Mouse (Mus musculus): ENCODE data around the gene Pcdh15. TPM values are rescaled to one million over a fixed set of nuclear protein-coding genes. Genes with fewer than 3 reads are reported as not detected.

Gene Pcdh15
- total RNA-seq, 2 experiments from 2014 or later = not detected

DNA sequence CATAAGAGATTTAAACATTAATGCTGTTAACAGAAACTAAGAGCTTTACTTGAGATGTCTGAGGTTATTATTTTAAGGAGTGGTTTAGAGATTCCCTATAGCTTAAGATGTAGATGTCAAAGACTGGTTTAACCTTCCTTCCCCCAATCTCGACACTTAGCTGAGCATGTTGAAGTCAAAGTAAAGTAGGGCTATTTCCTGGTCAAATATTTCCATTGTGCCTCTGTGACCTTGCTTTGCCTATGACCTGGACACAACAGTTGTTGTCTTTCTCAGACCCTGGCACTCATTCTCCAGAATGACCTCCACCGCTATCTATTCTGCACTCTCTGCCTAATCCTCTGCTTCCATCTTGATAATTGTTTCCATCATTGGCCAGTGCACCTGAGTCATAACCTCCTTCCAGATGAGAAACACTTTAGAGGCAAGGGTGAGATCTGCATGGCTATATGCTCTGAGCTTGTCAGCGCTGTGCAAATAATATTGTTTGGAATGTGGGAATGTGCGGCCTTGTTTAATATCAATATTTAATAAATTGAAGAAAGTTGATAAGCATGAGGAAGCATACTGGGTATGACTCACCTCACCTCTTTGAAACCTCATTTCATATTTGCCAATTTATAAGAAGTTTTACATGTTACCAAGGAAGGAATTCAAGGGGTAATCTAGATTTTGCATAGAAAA is 833.0 kb downstream of the Pcdh15 start:
- no peak for ATAC-seq (ENCODE audit: poor library complexity, severe bottlenecking)

DNA sequence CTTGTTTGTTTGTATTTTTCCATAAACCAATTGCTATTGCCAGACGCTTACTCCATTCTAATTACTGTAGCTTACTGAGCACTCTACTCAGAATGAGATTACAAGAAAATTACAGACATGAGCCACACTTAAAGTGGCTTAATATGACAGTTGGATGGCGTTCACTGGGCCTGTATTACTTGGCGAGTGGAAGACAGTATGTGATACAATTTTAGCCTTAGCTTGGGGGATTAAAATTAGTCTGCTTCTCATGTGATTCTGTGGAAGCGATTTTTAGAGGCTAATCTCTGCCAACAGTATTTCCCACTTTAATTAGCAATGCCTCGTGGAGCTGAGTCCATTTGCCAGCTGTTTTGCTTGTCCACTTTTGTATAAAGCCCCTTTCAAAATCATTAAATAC is 837.0 kb downstream of the Pcdh15 start:
- no peak for ATAC-seq (ENCODE audit: poor library complexity, severe bottlenecking)

DNA sequence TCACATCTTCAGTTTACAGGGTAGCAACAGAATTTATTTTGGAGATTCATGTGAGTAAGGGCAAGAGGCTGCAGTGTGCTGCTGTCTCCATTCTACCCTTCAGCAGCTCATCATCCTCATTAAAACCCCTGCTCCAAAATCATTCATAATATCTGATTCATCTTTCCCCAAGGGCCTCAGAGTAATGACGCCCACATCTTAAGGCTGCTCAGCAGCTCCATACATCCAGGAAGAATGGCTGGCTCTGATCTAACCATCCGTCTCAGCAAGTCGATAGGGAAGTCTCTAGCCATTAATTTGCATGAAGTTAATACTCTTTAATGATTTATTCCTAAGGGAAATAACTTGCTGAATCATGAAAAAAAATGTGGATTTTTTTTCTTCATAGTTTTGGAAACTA is 839.8 kb downstream of the Pcdh15 start:
- ATAC-seq (ENCODE audit: poor library complexity, severe bottlenecking) = no peak

DNA sequence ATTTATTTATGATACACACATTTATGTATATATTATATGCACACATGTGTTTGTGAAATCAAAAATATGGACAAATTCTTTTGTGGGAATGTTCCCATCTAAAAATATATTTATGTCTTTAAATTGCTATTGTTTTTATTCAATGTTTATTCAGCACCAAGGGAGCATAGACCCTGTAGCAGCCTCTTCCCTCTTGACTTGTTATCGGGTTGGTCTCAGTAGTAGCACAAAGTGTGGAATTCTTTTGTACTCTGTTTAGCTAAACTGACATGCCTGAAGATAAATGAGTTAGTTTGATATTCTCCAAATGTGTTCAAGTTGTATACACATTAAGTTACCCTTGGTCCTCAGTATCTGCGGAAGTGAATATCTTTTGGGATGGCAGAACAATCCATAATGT is 848.7 kb downstream of the Pcdh15 start:
- ATAC-seq (ENCODE audit: poor library complexity, severe bottlenecking) = no peak

DNA sequence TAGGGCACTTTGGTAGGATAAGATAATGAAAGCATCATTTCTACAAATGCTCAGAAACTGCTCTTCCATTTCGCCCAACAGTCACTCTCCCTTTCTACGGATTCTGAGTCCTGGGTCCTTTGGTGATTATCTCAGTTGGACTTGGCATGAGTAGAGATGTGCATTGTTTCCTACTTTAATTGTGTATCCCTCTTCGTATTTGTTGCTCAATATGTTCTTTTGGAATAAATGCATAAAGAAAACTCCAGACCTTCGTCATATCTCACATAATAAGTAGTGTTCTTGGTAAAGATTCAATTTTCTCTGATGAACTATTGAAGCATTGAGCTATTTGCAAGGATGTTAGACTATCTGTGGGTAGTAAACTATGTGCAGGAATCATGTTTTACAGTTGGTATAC is 854.2 kb downstream of the Pcdh15 start:
- no peak for ATAC-seq (ENCODE audit: poor library complexity, severe bottlenecking)

DNA sequence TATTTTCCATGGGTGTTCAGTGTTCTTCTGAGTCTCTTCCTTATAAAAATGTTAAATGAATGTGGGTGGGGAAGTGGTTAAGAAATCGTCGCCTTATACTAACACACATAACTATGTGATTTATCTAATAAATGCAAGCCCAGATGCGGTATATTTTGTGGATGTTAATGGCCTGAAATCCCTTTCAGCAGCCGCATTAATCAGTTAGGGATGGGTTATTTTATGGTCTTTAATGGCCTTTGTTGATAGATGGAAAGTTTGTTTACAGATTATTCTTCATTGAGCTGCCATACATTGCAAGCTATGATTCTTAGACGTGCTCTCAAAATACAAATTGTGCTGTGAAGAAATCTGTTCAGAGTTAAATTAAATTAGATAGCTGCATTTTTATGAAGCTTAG is 884.9 kb downstream of the Pcdh15 start:
- ATAC-seq (ENCODE audit: poor library complexity, severe bottlenecking) = no peak

DNA sequence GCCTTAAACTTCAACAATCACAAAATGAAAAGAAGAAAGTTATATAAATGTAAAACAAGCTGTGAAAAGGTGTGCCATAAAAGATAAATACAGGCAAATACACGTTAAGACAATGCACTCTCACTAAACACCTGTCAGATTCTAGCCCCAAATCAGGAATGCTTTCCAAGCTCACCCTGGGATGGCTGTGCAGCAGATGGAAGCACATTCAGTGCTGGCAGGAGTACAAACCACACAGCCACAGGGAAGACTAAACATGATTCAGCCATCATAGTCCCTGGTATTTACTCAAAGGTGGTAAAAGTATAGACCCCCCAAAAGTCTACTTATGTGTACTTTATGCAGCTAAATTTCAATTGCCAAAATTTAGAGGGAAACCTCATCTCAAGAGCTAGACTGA is 909.7 kb downstream of the Pcdh15 start:
- ATAC-seq (ENCODE audit: poor library complexity, severe bottlenecking) = no peak

DNA sequence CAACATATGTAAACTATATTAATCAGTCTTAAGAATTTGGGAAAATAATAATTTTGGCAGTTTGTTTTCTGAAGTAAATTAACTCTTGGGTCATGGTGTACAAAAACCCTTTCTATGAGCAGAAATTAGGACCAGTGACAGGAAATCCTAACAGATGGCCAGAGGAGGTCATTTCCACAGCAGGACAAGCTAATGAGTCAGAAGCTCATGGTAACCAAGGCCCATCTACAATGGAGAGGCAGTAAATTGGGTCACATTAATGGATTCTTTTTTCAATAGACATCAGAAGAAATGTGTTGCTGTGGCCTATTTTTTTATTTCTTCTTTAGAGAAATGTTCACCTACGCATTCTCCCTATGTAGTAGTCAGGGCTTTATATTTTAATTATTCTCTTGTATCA is 923.9 kb downstream of the Pcdh15 start:
- no peak for ATAC-seq (ENCODE audit: poor library complexity, severe bottlenecking)

DNA sequence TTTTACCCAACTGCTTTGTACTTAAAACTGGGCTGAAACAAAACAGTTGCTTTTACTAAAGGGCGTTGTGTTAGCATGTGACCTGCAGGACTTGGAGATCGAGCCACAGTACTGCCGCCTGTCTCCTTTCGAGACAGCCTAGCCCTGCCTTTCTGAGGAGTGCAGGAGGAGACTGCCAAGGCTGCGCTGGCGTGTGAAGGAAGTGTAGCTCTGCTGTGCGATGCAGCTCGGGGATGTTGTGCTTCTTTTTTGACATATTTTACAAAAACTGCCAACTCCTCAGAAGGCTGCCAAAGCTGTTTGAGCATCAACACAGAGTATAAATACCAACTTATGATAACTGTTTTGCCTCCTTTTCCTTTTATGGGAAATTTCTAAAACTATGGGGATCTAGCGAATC is 953.9 kb downstream of the Pcdh15 start:
- ATAC-seq (ENCODE audit: poor library complexity, severe bottlenecking) = no peak

DNA sequence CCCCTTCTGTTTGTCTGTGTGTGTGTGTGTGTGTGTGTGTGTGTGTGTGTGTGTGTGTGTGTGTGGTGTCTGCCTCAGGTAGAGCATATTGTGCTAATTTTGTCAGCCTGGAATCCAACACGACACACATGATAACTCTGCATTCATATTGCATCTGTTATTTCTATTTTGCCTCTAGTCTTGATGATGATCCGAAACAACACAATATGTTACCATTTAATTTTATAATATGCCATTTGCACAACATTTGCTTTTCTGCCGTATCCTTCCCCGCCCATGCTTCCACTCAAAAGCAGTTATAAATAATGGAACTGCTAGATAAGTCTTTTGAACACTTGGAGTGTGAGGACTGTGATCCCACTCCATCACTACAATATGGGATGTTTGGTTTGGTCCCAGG is 987.5 kb downstream of the Pcdh15 start:
- ATAC-seq (ENCODE audit: poor library complexity, severe bottlenecking) = no peak

DNA sequence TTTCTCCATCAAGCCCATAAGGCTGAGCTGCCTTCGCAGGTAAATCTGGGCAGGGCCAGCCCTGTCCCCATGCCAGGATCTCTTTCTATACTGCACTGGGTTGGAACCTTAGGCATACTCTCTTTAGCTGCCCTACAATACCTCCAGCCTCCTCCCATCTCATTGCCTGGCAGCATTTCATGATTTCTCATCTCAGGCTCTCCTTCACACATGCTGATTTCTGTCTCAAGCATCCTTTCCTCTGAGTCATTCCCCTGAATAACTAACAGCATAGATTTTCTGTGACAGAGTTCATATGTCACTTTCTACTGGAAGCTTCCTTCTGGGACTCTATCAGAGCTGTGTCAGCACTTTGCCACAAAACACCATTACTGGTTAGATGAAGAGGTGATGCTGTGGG is 999.2 kb downstream of the Pcdh15 start:
- no peak for ATAC-seq (ENCODE audit: poor library complexity, severe bottlenecking)

DNA sequence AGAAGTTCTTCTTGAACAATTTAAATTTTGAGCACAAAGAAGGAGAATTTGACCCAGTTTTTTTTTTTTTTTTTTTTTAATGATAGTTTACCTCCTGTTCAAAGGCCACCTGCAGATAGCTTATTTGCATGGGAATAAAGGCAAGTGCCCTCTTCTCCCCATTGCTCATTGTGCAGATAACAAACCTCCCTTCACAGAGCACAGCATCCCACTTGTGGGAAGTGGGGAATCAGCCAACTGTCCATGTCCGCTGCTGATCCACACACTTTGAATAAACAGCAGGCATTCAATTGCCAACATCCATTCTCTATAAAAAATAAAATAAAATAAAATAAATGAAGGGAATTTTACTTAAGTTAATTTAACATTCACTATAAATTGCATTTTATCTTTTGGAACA is 1015.0 kb downstream of the Pcdh15 start:
- ATAC-seq (ENCODE audit: poor library complexity, severe bottlenecking) = no peak

DNA sequence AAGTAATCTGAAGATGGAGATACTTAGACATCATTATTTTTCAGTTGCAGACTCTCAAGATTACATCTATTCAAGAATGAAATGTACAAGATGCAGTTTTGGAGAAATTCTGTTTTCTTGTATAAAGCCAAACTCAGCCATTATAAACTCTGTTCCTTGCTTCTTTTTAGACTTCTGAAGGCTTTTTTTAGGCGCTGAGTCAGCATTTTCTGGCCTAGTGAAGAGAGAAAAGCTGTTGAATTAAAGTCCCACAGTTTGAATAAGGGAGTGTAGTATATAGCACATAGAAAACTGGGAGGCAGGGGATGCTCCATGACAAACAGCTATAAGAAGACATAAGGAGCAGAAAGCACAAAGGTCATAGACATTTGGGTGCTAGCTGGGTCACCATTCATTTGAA is 1017.7 kb downstream of the Pcdh15 start:
- ATAC-seq (ENCODE audit: poor library complexity, severe bottlenecking) = no peak

DNA sequence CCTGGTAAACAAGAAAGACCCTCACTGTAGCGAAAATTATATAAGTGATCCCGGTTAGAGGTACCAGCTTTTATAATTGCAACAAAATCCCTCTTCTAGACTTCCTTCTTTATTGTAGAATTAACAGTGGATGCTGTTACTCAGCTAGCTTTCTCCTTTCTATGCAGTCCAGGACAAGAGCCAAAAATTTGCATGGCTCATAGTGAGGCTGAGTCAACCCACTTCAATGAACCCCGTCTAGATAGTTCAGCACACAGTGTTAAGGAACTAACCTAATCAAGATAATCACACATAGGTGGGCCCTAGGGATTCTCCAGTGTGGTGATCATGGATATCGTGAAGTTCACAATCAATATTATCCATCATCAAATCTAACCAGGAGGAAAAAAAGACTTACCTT is 1024.3 kb downstream of the Pcdh15 start:
- ATAC-seq (ENCODE audit: poor library complexity, severe bottlenecking) = no peak

DNA sequence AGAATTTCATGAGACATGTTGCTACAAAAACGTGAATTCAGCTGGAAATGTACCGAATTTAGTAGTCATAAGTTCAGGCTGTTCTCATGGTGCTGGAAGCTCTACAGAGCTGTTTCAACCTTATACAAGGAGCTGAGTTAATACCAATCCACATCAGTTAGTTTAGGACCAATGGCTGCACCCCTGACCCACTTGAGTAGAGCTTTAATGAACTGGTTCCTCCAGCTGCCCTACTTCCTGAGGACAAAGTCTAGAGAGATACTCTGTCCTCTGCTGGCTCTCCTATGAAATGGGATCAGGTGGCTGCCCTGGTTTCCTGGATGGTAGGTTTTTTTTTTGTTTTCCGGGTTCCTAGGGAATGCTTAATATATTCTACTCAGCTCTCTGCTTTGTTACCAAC is 1030.0 kb downstream of the Pcdh15 start:
- ATAC-seq (ENCODE audit: poor library complexity, severe bottlenecking) = no peak

DNA sequence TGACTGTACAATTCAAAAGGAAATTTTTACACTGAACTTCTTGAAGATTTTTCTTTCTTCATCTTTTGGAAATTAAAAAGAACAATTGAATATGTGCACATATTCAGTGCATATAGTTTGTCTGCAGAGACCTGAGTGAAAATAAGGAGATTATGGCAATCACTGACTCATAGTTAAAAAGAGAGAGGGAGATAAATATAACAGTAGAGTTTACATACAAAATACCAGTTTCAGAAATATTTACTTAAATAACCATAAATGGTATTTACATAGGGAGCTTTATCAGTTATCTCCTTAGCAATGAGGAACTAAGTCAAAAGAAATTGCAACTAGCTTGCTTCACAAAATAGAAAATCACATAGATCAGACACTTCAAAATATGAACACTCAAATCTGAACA is 1030.5 kb downstream of the Pcdh15 start:
- ATAC-seq (ENCODE audit: poor library complexity, severe bottlenecking) = no peak

DNA sequence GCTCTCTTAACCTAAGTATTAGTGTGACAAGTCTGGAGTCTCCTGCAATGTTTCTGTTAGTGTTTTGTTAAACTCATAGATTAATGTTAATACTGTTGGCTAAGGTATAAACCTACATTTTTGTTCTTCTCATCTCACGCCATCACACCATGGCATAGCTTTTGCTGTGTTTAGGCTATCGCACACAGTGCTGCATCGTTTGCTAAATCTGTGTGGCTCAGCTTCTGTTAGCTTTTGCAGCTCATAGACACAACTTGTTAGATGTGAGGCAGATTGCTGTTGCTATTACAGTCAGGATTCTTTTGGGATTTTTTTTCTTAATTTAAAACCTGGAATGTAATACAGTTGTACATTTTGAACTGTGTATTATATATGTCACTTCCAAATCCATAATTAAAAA is 1031.7 kb downstream of the Pcdh15 start:
- ATAC-seq (ENCODE audit: poor library complexity, severe bottlenecking) = no peak

DNA sequence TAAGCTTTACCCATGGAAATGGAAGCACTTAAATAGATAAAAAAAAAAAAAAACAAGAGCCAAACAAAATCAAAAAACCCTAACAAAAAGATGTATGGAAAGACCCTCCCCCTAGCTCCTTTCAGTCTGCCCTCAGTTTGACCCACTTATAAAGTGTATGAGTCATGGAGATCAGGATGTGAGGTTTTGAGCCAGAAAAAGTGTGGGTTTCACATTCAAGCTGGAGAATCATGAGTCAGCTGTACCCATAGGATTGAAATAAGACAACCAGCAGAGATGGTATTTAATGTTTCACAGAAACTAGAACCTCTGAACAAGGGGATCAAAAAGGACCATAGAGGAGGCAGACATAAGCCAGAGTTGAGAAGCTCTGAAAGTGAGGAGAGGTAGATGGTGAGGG is 1048.8 kb downstream of the Pcdh15 start:
- no peak for ATAC-seq (ENCODE audit: poor library complexity, severe bottlenecking)

DNA sequence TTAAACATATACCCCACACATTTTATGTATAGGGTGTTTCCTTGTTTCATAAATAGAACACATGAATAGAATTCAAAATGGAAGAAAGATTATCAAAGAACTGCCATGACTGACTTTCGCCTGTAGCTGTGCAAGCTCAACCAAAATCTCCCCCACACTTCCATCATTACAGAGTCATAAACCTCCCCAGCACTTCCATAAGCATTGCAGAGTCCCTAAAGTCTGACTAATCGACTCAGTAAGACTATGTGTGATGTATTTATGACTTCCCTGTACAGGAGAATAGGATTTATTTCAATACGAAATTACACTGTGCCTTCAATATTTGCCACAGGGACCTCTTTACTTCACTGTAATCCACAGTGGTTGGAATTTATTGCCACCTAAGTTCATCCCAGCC is 1082.8 kb downstream of the Pcdh15 start:
- ATAC-seq (ENCODE audit: poor library complexity, severe bottlenecking) = no peak

DNA sequence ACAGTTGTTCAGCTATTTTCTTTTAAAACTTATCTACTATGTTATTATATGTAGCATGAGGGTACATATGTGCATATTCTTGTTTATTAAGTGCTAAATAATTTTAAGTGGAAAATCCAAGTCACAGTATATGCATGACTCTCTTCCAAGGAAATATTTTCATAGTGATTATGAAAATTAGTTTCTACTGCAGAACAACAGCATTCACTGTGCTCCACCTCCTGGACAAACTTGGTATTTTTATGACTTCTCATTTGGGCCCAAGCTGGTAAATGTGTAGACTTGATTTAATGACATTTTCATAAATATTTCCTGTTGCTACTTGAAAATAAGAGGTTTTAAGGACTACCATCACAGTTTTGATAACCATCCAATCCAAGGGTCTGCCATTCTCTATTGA is 1104.5 kb downstream of the Pcdh15 start:
- no peak for ATAC-seq (ENCODE audit: poor library complexity, severe bottlenecking)

DNA sequence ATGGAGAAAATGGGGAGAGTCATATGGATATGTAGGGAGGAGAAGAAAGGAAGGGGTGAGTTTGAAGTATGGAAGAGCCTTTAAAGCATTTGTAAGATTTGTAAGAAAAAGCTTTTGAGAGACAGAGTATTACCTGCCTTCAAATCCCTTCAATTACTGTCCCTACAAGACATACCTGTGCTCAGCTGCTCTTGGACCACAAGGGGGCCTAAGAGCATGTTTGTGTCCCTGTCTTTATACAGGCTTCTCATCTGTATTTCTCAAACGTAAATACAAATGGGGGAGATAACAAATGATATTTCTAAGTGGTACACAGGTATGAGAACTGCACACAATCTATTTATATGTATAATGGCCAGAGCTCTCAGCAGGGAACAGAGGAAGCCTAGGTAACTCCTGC is 1118.1 kb downstream of the Pcdh15 start:
- ATAC-seq (ENCODE audit: poor library complexity, severe bottlenecking) = no peak

DNA sequence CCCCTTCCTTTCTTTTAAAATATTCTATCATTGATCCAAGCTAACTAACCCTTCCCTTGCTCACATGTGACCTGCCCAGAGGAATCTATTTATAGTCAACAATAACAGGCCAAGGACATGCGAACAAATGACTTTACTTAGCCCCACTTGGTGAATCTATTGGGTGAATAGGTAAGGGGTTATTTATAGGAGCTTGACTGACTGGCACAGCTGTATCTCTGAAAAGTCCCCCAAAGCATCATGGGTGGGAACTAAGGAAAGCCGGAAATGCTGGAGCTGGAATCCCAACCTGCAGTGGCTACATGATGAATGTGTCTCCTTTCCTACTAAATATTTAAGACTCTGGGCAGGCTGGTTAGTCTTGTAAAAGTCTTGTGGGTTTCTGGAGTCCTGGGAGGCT is 1121.3 kb downstream of the Pcdh15 start:
- no peak for ATAC-seq (ENCODE audit: poor library complexity, severe bottlenecking)

DNA sequence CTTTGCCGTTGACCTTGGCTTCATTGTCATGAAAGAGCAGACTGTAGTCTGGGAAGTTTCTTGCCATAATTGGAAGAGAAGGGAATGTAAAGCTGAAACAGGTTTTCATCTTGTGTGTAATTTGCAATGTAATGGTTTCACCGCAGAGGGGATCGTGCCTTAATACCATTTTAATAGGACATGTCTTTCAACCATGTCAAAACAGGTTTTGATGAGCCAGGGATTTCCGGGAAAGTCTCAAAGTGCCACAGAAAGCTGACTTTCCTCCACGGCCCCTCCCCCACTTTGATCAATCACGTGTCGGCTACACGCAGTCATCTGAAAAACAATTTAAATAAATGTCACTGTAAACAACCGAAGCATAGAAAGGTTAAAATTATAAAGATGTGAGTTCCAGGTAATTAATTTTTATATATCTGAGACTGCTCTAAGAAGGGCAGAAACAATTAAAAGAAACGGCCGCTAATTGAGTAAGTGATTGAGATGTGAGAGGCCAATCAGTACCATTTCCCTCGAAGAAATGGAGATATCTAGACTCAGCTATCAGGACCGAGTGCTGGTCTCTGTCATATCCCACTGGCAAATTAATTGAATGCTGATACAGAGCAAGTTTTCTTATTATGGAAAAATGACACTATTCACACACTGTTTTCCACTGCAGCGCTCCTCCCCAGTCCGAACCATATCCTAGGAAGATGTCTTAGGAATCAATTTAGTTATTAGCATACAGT is 1158.7 kb downstream of the Pcdh15 start:
- ATAC-seq (ENCODE audit: poor library complexity, severe bottlenecking) = no peak
